Mouse (Mus musculus) thymus, adult 2 months (tissue): ENCODE measurements around the gene Poc1a.

ENCODE experiments used
- CTCF ChIP-seq: fragments of 200-500 bp; IDR thresholded peaks from 2 replicates; pipeline ENCODE4 v1.5.1; 2012; ENCODE audit warnings: mild to moderate bottlenecking, control low read depth, low read length, moderate library complexity, borderline replicate concordance; ENCODE audit not compliant: control insufficient read depth, poor library complexity, insufficient read depth; ENCODE audit errors: extremely low read depth
- POLR2A ChIP-seq: fragments of 200-500 bp; IDR thresholded peaks from 2 replicates; pipeline ENCODE4 v1.6.1; 2012; ENCODE audit warnings: mild to moderate bottlenecking, low read length, control low read depth, moderate library complexity; ENCODE audit not compliant: control insufficient read depth, poor library complexity, insufficient read depth; ENCODE audit errors: extremely low read depth

DNA sequence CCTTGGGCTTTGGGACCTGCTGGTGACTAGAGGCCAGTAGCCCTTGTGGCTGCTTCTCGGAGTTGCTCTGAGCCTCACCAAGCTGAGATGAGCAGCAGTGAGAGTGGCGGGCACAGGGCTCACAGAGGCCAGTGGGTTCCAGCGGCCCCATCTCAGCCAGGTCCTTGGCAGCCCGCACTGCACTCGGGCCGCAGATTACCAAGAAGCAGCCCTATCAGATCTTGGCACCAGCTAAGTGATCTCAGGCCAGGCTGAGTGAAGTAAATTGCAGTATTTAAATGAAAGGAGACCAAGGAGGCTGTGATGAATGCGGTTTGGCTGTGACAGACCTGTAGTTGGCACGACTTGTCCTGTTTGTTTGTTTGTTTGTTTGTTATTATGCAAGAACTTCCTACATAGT, 112.7 kb downstream of the Poc1a start:
- TF ChIP-seq POLR2A (no peak), CTCF (no peak)
